Mouse (Mus musculus) ES-E14 (cell line): ENCODE measurements around the gene Fam25c.

ENCODE experiments used
- CHD2 ChIP-seq: IDR thresholded peaks from 2 replicates; pipeline ENCODE4 v1.6.1; 2014; ENCODE audit warnings: mild to moderate bottlenecking, low read depth, low read length, inconsistent platforms
- ZC3H11A ChIP-seq: IDR thresholded peaks from 2 replicates; pipeline ENCODE4 v1.6.1; 2012; ENCODE audit warnings: low read depth, mild to moderate bottlenecking, inconsistent platforms, low read length, borderline replicate concordance

DNA sequence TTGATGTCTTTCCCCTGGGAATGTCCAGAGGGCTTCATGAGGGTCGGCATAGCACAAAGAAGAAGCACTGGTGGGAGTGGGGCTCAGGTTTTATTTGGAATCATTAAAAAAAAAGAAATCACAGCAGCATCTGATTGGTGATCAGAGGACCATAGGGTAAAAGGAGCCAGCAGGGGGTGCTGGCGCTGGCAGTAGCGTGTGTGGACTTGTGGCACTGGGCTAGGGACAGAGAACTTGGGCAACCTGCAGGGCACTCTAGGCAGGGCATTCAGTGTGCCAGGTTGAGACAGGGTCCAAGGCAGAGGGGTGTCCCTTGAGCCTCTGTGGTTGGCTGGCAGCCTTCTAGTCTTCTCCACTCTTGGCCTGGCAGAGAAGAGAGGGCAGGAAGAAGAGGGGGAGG, 15.0 kb upstream of the Fam25c start:
- no peak for TF ChIP-seq CHD2
- TF ChIP-seq ZC3H11A: no peak
